Mouse (Mus musculus) kidney, adult 11 months (tissue): ENCODE measurements at regions not wholly inside any gene's neighbourhood (a gene's known extent, or its start where the extent isn't known, plus 50 kb on each side); places are given as distances from the start of the nearest gene placed in this dataset.

Experiments used
- DNase-seq: peaks from one replicate; pipeline ENCODE4 v3.0.0; 2022

- DNase-seq: peak; percentile 21
Measured at GRCm38 (mm10) chr10:66807261-66807968, 288.5 kb upstream of the Jmjd1c start.

GRCm38 (mm10) chr10:66812515-66813260 lies 283.2 kb upstream of the Jmjd1c start:
- no peak for DNase-seq

DNA sequence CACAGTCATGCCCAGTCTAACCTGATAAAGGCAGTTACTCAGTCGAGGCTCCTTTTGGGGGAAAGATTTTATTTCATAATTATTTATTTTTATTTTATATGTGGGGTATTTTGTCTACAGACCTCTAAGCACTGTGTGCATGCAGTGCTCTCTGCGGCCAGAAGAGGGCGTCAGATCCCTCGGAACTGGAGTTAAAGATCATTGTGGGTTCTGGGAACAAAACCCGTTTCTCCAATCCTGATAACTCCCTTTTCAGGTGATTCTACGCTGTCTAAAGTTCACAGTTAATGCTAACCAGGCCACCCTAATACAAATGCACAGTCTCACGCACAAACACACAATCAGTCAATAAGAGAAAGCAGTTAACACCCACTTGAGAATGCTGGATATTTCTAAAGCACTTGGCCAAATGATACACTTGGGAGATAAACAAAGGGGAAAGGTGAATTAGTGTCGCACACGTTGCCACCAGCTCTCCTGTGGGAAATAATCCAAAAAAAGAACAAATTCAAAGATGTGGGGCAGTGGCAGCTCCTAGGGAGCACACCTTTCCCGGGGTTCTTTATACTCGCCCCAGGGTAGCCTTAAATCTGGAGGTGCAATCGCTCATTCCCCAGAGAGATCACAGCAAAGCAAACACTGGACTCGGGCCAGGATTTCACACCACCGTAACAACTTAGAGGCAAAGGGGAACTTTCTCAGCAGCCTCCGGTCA lies 281.9 kb upstream of the Jmjd1c start:
- DNase-seq: no peak

GRCm38 (mm10) chr10:66814565-66815201 lies 281.2 kb upstream of the Jmjd1c start:
- peak; percentile 71 for DNase-seq

DNA sequence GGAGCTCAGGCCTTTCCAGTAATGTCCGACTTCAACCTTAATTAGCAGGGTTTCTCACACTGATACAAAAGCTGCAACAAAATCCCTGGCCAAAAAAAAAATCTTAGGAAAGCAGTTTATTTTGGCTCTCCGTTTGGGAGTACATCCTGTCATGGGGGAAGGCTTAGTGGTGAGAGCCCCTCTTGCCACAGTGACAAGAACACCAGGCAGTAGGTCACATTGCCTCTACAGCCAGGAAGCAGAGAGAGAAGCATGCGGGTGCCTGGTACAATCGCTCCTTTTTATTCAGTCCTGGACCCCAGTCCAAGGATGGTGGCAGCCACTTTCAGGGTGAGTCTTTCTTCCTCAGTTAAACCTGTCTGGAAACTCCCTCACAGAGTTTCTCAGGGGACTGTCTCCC lies 280.0 kb upstream of the Jmjd1c start:
- DNase-seq: no peak

- DNase-seq: no peak
Measured at GRCm38 (mm10) chr10:66816776-66817175, 279.1 kb upstream of the Jmjd1c start.

- DNase-seq: no peak
Measured at GRCm38 (mm10) chr10:66817876-66818275, 278.0 kb upstream of the Jmjd1c start.

GRCm38 (mm10) chr10:66819517-66819916 lies 276.4 kb upstream of the Jmjd1c start:
- no peak for DNase-seq

DNA sequence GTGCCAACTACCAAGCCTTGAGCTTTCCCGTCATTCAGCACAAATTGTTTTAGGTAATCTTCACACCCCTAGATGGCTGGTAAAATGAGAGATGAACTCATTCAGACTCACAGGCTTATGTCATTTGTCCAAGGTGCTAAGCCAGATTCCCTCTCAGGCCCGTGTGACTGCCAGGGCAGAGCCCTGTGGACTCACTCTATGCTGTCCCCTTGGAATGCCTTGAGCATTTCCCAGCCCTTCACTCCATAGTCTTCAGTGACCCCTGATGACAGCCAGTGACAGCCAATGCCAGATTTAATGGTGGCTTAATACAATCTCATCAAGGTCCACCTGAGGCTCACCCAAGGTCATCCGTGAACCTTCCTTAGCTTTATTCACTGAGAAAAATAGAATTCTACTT lies 270.2 kb upstream of the Jmjd1c start:
- DNase-seq: no peak

DNA sequence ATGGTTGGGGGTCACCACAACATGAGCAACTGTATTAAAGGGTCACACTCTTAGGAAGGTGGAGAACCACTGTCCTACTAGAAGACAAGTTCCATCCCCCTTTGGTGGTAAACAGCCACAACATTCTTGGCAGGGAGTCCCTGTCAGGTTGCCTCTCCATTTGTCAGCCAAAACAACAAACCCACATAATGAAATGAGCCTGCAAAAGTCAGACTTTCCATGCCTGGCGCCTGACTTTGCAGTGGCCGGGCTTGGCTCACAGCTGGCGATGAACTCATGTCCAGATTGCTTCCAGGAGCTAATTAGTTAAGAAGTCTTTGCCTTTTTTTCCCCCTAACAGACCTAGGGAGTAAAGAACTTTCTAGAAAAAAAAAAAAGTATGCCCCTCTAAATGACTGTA lies 269.6 kb upstream of the Jmjd1c start:
- no peak for DNase-seq

GRCm38 (mm10) chr10:66834974-66835373 lies 261.0 kb upstream of the Jmjd1c start:
- no peak for DNase-seq

- DNase-seq: no peak
Measured at GRCm38 (mm10) chr10:66839058-66839457, 256.9 kb upstream of the Jmjd1c start.

DNA sequence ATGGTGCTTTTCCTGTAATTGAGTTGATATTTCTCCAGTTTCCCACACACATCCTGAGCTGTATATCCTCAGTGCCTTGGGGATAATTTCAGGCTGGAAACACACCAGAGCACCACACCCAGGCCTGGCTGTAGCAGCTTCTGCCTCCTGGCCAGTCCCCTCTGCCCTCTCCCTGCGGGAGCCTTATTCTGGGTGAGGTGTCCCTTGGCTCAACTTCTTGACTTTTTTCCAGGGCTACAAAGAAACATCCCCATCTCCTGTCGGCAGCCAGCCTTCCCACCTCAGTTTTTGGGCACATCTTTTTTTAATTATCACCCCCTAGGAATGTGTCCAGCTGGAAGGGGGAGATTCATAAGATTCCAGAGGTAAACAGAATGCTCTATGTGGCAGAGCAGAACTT lies 252.7 kb upstream of the Jmjd1c start:
- no peak for DNase-seq

- DNase-seq: no peak
Measured at GRCm38 (mm10) chr10:66848778-66849177, 247.1 kb upstream of the Jmjd1c start.

- DNase-seq: no peak
Measured at GRCm38 (mm10) chr10:66849681-66850080, 246.2 kb upstream of the Jmjd1c start.

- no peak for DNase-seq
Measured at GRCm38 (mm10) chr10:66850972-66851478, 244.9 kb upstream of the Jmjd1c start.

- DNase-seq: no peak
Measured at GRCm38 (mm10) chr10:66851841-66852240, 244.1 kb upstream of the Jmjd1c start.

GRCm38 (mm10) chr10:66852708-66853107 lies 243.2 kb upstream of the Jmjd1c start:
- no peak for DNase-seq

DNA sequence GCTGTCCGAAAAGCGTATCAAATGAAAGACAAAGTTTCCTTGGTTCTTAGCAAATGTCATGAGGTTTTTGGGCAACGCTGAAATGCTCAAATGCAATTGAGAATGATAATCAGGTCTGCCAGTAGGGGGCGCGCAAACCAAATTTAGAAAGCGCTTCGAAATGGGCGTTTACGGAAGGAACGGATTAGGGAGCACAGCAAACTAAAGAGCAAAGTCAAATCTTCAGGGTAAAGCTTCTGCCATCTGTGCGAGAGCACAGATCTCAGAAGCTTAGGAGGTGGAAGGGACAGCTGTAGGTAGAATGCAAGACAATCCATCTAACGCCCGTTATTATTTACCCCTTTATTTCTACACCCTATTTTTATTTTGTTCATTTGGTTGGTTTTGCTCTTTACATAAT lies 242.7 kb upstream of the Jmjd1c start:
- DNase-seq: peak; percentile 57

DNA sequence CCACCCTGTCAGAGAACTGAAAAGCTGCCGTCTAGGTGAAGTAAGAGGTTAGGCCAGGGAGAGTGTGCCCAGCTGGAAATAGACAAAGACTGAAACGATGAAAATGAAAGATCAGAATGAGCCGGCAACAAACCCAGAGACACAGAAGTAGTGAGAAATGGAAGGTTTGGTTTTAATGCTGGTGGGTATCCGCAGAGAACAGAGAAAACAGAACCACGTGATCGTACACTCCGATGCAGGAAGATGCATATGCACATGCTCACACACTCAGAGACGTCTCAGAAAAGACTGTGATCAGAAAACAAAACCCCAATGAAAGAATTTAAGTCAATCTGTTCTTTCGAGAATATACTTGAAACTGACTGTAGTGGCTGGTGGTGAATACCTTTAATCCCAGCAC lies 241.0 kb upstream of the Jmjd1c start:
- DNase-seq: no peak

GRCm38 (mm10) chr10:66857330-66857729 lies 238.6 kb upstream of the Jmjd1c start:
- DNase-seq: no peak

DNA sequence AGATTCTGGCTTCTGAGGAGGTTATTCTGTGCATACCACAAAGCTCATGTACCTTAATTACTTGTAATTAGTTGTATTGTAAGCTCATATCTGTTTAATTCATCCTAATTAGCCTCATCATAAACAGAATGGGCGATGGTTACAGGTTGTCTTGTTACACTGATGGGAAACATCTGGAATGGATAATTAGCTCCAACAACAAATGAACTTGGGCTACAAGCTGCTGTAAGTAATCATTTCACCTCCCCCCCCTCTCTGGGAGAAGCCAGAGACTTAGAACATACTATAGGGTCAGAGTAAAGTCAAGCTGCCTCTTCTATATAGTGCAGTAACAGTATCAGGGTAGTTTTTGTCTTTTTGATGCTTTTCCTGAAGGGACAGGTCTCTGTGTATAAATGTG lies 234.5 kb upstream of the Jmjd1c start:
- DNase-seq: no peak
